Mouse (Mus musculus): ENCODE results near the gene S100a2.

Gene S100a2

GRCm38 (mm10) chr3:90596810-90597209, 6.8 kb downstream of the S100a2 start:
- no peak for DNase-seq (ENCODE audit: low spot score)

GRCm38 (mm10) chr3:90597736-90598135, 7.7 kb downstream of the S100a2 start:
- no peak for DNase-seq (ENCODE audit: low spot score)

- DNase-seq (ENCODE audit: low spot score), result no peak
Observed at GRCm38 (mm10) chr3:90598212-90598611, 8.2 kb downstream of the S100a2 start.

- no peak for DNase-seq (ENCODE audit: low spot score)
Observed at GRCm38 (mm10) chr3:90599401-90599800, 9.4 kb downstream of the S100a2 start.

GRCm38 (mm10) chr3:90600036-90600435, 10.0 kb downstream of the S100a2 start:
- no peak for DNase-seq (ENCODE audit: low spot score)

DNA sequence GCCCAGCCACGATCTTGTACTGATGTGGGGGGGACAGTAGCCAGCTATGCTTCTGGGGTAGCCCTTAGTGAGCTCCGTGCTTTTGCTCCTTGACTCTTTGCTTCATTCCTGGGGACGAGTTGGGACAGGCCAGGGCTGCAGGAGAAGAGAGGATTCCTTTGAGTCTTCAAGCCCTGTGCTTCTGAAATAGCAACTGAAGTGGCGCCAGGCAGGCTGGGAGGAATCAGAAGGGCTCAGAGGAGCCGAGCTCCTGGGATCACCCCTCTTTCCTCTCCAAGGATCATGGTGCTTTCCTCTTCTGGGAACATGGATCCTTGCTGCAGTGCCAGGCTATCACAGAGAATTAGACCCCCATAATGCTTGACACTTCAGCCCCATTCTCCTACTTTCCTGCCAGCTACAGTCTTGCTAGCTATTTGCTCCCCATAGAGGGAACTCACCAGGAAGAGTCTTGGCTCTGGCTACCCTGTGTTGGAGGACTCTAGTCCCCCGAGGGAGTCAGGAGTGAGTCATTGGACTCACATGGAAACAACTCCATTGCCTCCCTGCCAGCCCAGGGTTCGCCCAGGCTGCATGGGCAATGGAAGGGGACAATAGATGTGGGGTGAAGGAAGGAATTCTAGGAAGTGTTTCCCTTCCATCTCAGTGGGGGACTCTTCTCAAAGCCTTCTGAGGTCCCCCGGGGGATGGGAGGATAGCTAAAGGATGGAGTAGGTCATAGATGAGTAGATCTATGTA, 10.6 kb downstream of the S100a2 start:
- no peak for DNase-seq (ENCODE audit: low spot score)

GRCm38 (mm10) chr3:90601486-90602110, 11.6 kb downstream of the S100a2 start, which contains the start of gene Gm42674:
Gene Gm42674 (plus strand): TSS chr3:90601904.
- DNase-seq (ENCODE audit: low spot score), result no peak

- no peak for DNase-seq (ENCODE audit: low spot score)
Observed at GRCm38 (mm10) chr3:90603623-90604022, 13.6 kb downstream of the S100a2 start, which contains the start of gene S100a4. Gene S100a4 (plus strand): TSS chr3:90603771.

GRCm38 (mm10) chr3:90604416-90604815, 14.4 kb downstream of the S100a2 start:
- no peak for DNase-seq (ENCODE audit: low spot score)

DNA sequence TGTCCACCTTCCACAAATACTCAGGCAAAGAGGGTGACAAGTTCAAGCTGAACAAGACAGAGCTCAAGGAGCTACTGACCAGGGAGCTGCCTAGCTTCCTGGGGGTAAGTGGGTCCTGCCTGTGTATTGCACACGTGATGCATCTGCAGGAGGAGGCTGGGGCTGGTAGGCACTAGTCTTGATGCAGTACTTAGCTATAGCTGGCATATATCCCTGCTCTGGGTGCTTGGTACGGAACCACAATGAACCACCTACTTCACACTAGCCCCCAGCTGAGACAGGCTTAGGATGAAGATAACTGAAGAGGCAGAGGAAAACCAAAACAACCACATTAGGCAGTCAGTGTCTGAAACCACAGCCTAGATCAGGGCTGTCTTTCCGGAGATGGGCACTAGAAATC, 15.0 kb downstream of the S100a2 start:
- DNase-seq (ENCODE audit: low spot score), result no peak

- DNase-seq (ENCODE audit: low spot score), result no peak
Observed at GRCm38 (mm10) chr3:90605736-90606135, 15.7 kb downstream of the S100a2 start.

GRCm38 (mm10) chr3:90606185-90606584, 16.1 kb downstream of the S100a2 start:
- DNase-seq (ENCODE audit: low spot score), result no peak

DNA sequence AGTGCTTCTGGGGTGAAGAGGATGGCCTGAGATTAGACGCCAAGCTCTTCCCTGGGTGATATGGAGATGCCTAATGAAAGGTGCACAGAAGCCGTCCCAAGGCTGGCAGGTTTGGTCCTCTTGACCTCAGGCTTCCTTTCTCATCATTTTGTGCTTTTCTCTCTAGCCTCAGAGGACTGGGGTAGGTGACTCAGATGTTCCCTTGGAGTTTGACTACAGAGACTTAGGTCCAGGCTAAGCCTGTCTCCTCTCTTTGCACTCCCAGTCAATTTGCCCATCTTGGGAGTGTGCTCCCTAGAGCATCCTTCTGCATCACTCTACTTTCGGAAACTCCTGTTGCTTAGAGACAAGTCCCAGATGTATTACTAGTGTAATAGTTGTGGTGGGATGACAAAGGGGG, 17.3 kb downstream of the S100a2 start:
- DNase-seq (ENCODE audit: low spot score), result no peak

DNA sequence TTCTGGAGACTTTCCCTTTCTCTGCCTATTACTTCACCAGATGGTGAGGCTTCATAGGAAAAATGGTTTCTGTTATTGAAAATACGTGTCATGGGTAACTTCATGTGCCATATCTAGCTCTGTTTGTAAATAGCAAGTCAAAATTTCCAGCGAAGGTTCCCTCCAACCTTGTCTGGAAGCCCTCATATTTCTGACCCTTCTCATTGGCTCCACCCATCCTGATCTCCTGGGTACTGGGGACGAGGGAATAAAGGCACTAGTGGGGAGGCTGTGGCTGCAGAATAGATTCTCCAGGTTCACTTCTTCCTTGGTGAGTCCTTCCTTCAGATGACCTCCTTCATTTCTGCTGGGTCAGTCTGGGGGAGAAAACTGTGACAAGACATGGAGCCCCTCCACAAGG, 18.2 kb downstream of the S100a2 start, which contains the start of gene S100a5:
Gene S100a5, plus strand, starts transcription at position 301 of the 400 bp plus-strand sequence.
- DNase-seq (ENCODE audit: low spot score), result no peak

DNA sequence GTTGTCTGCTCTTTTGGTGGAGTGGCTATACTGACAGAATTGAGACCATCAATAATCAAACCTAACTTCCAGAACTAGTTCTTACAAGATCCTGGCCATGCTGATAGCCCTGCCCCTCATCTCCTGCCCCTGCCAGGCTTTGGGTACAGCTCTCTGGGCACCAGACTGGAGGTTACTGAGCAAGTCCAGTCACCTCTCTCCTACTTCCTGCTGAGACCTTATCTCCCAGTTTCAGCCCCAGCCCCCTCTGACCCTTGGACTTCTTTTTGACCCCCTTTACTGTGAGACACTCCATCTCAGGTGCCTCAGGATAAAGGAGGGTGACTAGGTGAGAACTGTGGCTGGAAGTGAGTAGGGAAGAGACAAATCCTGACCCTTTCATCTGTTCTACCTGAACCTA, 19.1 kb downstream of the S100a2 start:
- no peak for DNase-seq (ENCODE audit: low spot score)

GRCm38 (mm10) chr3:90611494-90611893, 21.4 kb downstream of the S100a2 start:
- no peak for DNase-seq (ENCODE audit: low spot score)

- DNase-seq (ENCODE audit: low spot score), result no peak
Observed at GRCm38 (mm10) chr3:90612061-90612460, 22.0 kb downstream of the S100a2 start.

GRCm38 (mm10) chr3:90612728-90613291, 22.8 kb downstream of the S100a2 start, which contains the start of gene S100a6:
Gene S100a6 (plus strand): TSS chr3:90612882.
- no peak for DNase-seq (ENCODE audit: low spot score)

- DNase-seq (ENCODE audit: low spot score), result no peak
Observed at GRCm38 (mm10) chr3:90613461-90614147, 23.6 kb downstream of the S100a2 start.

DNA sequence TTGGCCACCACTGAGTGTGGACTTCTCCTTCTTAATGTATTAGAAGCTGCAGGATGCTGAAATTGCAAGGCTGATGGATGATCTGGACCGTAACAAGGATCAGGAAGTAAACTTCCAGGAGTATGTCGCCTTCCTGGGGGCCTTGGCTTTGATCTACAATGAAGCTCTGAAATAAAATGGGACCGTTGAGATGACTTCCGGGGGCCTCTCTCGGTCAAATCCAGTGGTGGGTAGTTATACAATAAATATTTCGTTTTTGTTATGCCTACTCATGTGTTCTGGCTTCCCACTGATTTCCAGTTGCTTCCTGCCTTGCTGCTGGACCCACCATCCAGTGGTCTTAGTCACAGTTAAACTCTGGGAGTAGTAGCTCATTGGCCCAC, 24.1 kb downstream of the S100a2 start:
- DNase-seq (ENCODE audit: low spot score), result no peak

- DNase-seq (ENCODE audit: low spot score), result no peak
Observed at GRCm38 (mm10) chr3:90614611-90615251, 24.7 kb downstream of the S100a2 start.

GRCm38 (mm10) chr3:90615415-90615814, 25.4 kb downstream of the S100a2 start:
- DNase-seq (ENCODE audit: low spot score), result peak; percentile 23
